Mouse (Mus musculus) cerebellum, adult 11-12 months (tissue): ENCODE data around the gene Abhd12b.
A peak's percentile ranks its signal among the peaks of the same experiment; 100 is the strongest.

ENCODE experiments used
- DNase-seq: peaks from one replicate; pipeline ENCODE4 v3.0.0; 2022

The Abhd12b gene

DNA sequence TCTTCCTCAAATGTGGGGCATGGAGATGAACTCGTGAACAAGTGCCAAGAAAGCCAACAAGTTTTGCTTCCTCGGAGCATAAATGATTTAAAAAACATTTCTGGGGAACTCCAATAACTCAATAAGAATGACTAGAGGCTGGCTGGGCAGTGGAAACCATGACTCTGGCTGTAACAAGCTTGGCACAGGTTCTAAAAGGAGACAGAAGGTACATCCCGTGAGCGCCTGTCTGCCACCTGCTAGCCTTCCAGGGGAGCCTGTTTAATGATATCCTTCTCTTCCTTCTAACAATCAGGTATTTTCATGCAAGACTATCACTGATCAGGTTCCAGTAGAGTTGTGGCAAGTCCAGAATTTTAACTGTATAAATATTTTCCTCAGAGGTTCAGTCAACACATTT, 58.6 kb downstream of the Abhd12b start:
- DNase-seq, result peak; percentile 14

GRCm38 (mm10) chr12:70213601-70214000, 59.7 kb downstream of the Abhd12b start:
- DNase-seq, result no peak

- no peak for DNase-seq
Measured at GRCm38 (mm10) chr12:70214281-70214680, 60.3 kb downstream of the Abhd12b start.

DNA sequence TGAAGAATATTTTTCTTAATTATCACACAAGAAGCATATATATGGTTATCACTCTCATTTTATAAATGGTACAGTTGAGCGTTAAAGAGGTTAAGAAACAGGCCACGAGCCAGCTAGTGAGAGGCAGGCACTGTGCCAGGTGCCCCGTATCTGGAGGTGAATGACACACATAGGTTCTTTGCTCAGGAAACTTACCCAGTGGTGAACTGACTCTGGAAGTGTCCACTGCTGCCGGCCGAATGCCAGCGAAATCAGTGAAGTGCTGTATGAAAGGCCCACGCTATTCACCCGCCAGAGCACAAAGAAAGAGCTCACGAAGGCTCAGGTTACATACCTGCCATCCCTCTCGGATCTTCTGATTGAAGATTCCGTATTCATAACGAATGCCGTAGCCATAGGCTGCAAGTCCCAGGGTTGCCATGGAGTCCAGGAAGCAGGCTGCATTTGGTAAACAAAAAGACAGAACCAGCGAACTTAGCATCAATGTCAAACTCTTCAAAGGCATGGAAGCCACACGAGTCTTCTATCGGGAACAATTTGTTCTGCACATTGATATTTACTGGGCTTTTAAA, 62.4 kb downstream of the Abhd12b start:
- DNase-seq, result no peak

GRCm38 (mm10) chr12:70218795-70219540, 65.0 kb downstream of the Abhd12b start:
- no peak for DNase-seq

DNA sequence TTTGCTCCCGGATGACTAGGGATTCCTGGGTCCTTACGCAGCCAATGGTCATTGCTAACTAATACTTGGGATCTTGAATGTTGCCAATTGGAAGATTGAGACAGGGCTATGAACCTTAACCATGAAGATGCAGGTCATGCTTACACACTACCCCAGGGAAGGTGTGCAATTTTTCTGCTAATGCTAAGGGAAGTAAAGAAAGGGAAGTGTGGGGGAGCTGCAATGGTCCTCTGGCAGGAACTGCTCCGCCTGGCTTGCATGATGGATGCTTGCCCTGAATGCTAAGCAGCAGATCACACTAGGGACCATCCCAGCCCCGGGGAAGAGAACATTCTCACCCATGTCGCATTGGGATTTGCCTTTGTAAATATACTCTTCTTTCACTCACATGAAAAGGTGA, 67.5 kb downstream of the Abhd12b start:
- no peak for DNase-seq

DNA sequence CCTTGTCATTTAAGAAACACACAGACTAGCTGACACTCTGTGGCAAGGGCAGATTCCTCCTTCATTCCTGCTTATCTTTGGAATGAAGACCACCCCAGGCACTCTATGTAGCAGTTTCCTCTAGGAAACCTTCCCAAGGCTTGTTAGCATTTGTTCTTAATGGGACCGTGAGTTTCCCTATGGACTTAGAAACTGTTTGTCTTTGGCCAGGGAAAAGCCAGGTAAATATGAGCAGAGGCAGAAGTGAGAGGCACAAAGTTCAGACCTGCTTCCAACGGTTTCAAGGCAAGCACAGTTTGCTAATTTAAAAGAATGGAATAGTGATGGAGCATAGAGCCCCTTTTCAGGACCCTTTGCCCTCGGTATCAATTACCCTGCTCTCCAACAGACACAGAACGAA, 69.4 kb downstream of the Abhd12b start:
- no peak for DNase-seq

- no peak for DNase-seq
Measured at GRCm38 (mm10) chr12:70226655-70227054, 72.7 kb downstream of the Abhd12b start.

DNA sequence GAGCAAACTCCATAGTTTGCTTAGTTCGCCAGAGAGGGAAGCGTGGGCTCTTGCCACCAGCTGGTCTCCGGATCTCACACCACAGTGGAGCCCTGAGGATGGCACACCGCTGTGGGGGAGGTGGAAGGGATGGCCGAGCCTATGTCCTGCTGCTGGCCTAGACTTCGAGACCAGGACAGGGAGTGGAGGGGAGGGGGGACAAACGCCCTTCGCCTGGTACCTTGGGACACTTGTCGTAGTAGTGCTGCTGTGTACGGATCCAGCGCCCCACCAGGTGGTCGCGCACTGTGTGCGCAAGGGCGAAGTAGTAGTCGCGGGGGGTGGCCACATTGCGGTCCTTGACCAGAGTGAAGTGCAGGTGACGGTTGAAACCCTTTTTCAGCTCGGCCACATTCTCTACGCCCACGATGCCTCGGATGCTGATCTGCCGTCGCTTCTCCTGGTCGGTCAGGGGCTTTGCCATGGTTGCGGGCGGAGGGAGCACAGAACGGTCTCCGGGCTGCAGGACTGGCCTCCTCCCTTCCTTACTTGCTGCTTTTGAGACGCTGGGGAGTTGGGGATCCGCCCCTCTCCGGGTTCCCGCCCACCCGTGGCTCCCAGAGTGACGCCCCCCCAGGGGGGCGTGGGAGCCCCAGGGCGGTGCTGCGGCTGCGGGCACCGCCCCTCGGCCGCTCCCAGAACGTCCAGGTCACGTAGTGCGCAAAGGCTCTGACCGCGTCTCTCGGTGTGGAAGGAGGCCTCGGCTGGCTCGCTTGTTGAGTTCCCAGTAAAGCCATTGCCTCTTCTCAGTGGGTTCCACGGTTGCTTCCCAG, 73.4 kb downstream of the Abhd12b start:
- no peak for DNase-seq

- DNase-seq, result no peak
Measured at GRCm38 (mm10) chr12:70228155-70228554, 74.2 kb downstream of the Abhd12b start.

- DNase-seq, result no peak
Measured at GRCm38 (mm10) chr12:70231294-70231693, 77.4 kb downstream of the Abhd12b start, which contains the start of gene Pygl. Gene Pygl, minus strand, starts transcription at chr12:70231488.

GRCm38 (mm10) chr12:70232020-70232544, 78.1 kb downstream of the Abhd12b start:
- DNase-seq, result no peak
